Mouse (Mus musculus) embryonic facial prominence, embryonic 14.5 days (tissue): ENCODE measurements around the gene Hira. TPM values are rescaled to one million over a fixed set of nuclear protein-coding genes. Genes with fewer than 3 reads are reported as not detected.
A peak's percentile ranks its signal among the peaks of the same experiment; 100 is the strongest.

Experiments
- ATAC-seq: fragments of 200-750 bp; cut with Nextera tagmentation; 2 replicates; pipeline ENCODE4 v1.8.0; 2017; ENCODE audit warnings: low read depth, moderate number of reproducible peaks, moderate TSS enrichment
- DNase-seq: peaks from one replicate; pipeline ENCODE4 v3.0.0-alpha.2; 2015; ENCODE audit warnings: low spot score
- H3K27ac ChIP-seq: fragments of 300-500 bp; sonication (generic); replicated peaks from 2 replicates; pipeline ENCODE4 v1.5.1; 2014; ENCODE audit warnings: low read depth, mild to moderate bottlenecking, low read length, moderate library complexity
- H3K27me3 ChIP-seq: fragments of 300-500 bp; sonication (generic); replicated peaks from 2 replicates; pipeline ENCODE4 v1.6.1; 2014; ENCODE audit warnings: low read length; ENCODE audit not compliant: control insufficient read depth, insufficient read depth
- H3K36me3 ChIP-seq: fragments of 300-500 bp; sonication (generic); 2 replicates; pipeline ENCODE4 v1.6.1; 2014; ENCODE audit warnings: low read length, mixed read lengths; ENCODE audit not compliant: control insufficient read depth, insufficient read depth
- H3K4me1 ChIP-seq: fragments of 300-500 bp; sonication (generic); 2 replicates; pipeline ENCODE4 v1.6.1; 2014; ENCODE audit warnings: antibody characterized with exemption, low read length; ENCODE audit not compliant: control insufficient read depth, insufficient read depth
- H3K4me2 ChIP-seq: fragments of 300-500 bp; sonication (generic); 2 replicates; pipeline ENCODE4 v1.6.1; 2014; ENCODE audit warnings: low read depth, mild to moderate bottlenecking, low read length, moderate library complexity, mixed read lengths
- H3K4me3 ChIP-seq: fragments of 300-500 bp; sonication (generic); 2 replicates; pipeline ENCODE4 v1.5.1; 2014; ENCODE audit warnings: low read depth, mild to moderate bottlenecking, low read length
- H3K9ac ChIP-seq: fragments of 300-500 bp; sonication (generic); 2 replicates; pipeline ENCODE4 v1.6.1; 2014; ENCODE audit warnings: low read depth, mild to moderate bottlenecking, low read length, moderate library complexity, mixed read lengths
- H3K9me3 ChIP-seq: fragments of 300-500 bp; sonication (generic); 2 replicates; pipeline ENCODE4 v1.6.1; 2016; ENCODE audit warnings: low read length; ENCODE audit not compliant: control insufficient read depth
- WGBS: fragments of 180-500 bp; shearing (Covaris S2); extraction: QIAGEN DNeasy Blood & Tissue Kit; methylation state at CpG from one replicate; pipeline ENCODE4 v1.1.7; 2014; 5-methylcytosine and 5-hydroxymethylcytosine counted together
- polyA plus RNA-seq: library from polyadenylated mRNA; unstranded; fragments of >200 nt; fragmentation: Nextera tagmentation; extraction: Ambion mirVana; gene quantifications from 2 replicates; pipeline ENCODE4 v1.2.1, GENCODE M21; 2014

Gene Hira
- polyA plus RNA-seq = 10.8 and 14.7 TPM in 2 replicates

GRCm38 (mm10) chr16:18876442-18877308 is at the start of gene Hira, which contains the start of gene Mrpl40:
Gene Hira, plus strand, starts transcription at chr16:18877037.
Gene Mrpl40, minus strand, starts transcription at chr16:18876862.
- Histone ChIP-seq H3K4me1 (0 out of 2 replicates have a peak, but pooled peaks cover 4% of the 10 kb centered on the region), H3K27me3 (no peaks in the 10 kb centered on the region), H3K4me3 (peak within 1 kb of the TSS; percentile 89), H3K4me2 (peak within 1 kb of the TSS; percentile 84), H3K27ac (peak within 1 kb of the TSS; percentile 94), H3K9ac (peak within 1 kb of the TSS; percentile 87), H3K36me3 (peaks cover 38% of the 10 kb centered on the region), H3K9me3 (no peaks in the 10 kb centered on the region)
- DNase-seq (peak; percentile 95), ATAC-seq (peak; percentile 94)
- under 1% methylated on average over 42 of the region's 93 CpGs for WGBS

GRCm38 (mm10) chr16:18828630-18829029 is 48.2 kb upstream of the Hira start:
- ATAC-seq = no peak
- over 99% methylated on average over 3 of the region's 3 CpGs for WGBS

GRCm38 (mm10) chr16:18829102-18829501 is 47.7 kb upstream of the Hira start:
- Histone ChIP-seq H3K27me3 (no peaks in the 10 kb centered on the region), H3K36me3 (peaks cover 98% of the 10 kb centered on the region), H3K4me3 (no peak overlapping the region), H3K27ac (no peak overlapping the region), H3K9me3 (no peaks in the 10 kb centered on the region), H3K4me2 (no peak overlapping the region), H3K9ac (no peak overlapping the region), H3K4me1 (no peaks in the 10 kb centered on the region)
- no peak for DNase-seq
- ATAC-seq = no peak
- 89% methylated on average over 6 of the region's 6 CpGs for WGBS

More at GRCm38 (mm10) chr16:18828630-18829029, 48.2 kb upstream of the Hira start:
- Histone ChIP-seq H3K4me2 (no peak overlapping the region), H3K9me3 (no peaks in the 10 kb centered on the region), H3K36me3 (peaks cover 96% of the 10 kb centered on the region), H3K27me3 (no peaks in the 10 kb centered on the region), H3K4me3 (no peak overlapping the region), H3K9ac (no peak overlapping the region), H3K4me1 (no peaks in the 10 kb centered on the region), H3K27ac (no peak overlapping the region)
- DNase-seq = no peak

GRCm38 (mm10) chr16:18833486-18833885 is 43.4 kb upstream of the Hira start:
- no peak overlapping the region for H3K27ac ChIP-seq

GRCm38 (mm10) chr16:18836073-18836467 is 40.8 kb upstream of the Hira start:
- ATAC-seq (peak; percentile 30), DNase-seq (no peak)
- H3K36me3 ChIP-seq = peaks cover 53% of the 10 kb centered on the region
- H3K27ac ChIP-seq = no peak overlapping the region
- H3K4me2 ChIP-seq = peak overlapping the region; percentile 75
- H3K4me3 ChIP-seq = peak overlapping the region; percentile 85
- H3K9ac ChIP-seq = peak overlapping the region; percentile 92
- peaks cover 5% of the 10 kb centered on the region; the same call in 1 of the 2 replicates for H3K4me1 ChIP-seq
- WGBS = 25% methylated on average over 3 of the region's 3 CpGs
- H3K27me3 ChIP-seq = no peaks in the 10 kb centered on the region
- H3K9me3 ChIP-seq = no peaks in the 10 kb centered on the region

More at GRCm38 (mm10) chr16:18833486-18833885, 43.4 kb upstream of the Hira start:
- Histone ChIP-seq H3K9me3 (no peaks in the 10 kb centered on the region), H3K9ac (no peak overlapping the region), H3K4me3 (no peak overlapping the region), H3K4me2 (no peak overlapping the region), H3K4me1 (peaks cover 5% of the 10 kb centered on the region; the same call in 1 of the 2 replicates), H3K27me3 (no peaks in the 10 kb centered on the region), H3K36me3 (peaks cover 70% of the 10 kb centered on the region)
- ATAC-seq (no peak), DNase-seq (no peak)
- WGBS = 72% methylated on average over 2 of the region's 2 CpGs

- H3K4me2 ChIP-seq = peak within 1 kb of the TSS; percentile 75
- H3K27me3 ChIP-seq = no peaks in the 10 kb centered on the region
- H3K9me3 ChIP-seq = no peaks in the 10 kb centered on the region
- WGBS = under 1% methylated on average over 28 of the region's 46 CpGs
- H3K4me3 ChIP-seq = peak within 1 kb of the TSS; percentile 85
- peak within 1 kb of the TSS; percentile 92 for H3K9ac ChIP-seq
- peak within 1 kb of the TSS; percentile 55; the same call in 1 of the 2 replicates for H3K27ac ChIP-seq
- H3K4me1 ChIP-seq = peaks cover 5% of the 10 kb centered on the region; the same call in 1 of the 2 replicates
- peak; percentile 96 for DNase-seq
- H3K36me3 ChIP-seq = peaks cover 47% of the 10 kb centered on the region
- ATAC-seq = peak; percentile 99
Measured at GRCm38 (mm10) chr16:18836468-18837208, 40.2 kb upstream of the Hira start, which contains the start of the genes 2510002D24Rik and Gm28539. Gene 2510002D24Rik, plus strand, starts transcription at chr16:18836578. Gene Gm28539, plus strand, starts transcription at chr16:18836584.

- H3K27ac ChIP-seq = no peak overlapping the region
- no peak overlapping the region for H3K4me3 ChIP-seq
- no peaks in the 10 kb centered on the region for H3K27me3 ChIP-seq
- H3K9me3 ChIP-seq = no peaks in the 10 kb centered on the region
- no peak overlapping the region for H3K4me2 ChIP-seq
- WGBS = 96% methylated on average over 4 of the region's 4 CpGs
- no peak for DNase-seq
- peaks cover 5% of the 10 kb centered on the region; the same call in 1 of the 2 replicates for H3K4me1 ChIP-seq
- ATAC-seq = no peak
- no peak overlapping the region for H3K9ac ChIP-seq
- H3K36me3 ChIP-seq = peaks cover 30% of the 10 kb centered on the region
Measured at GRCm38 (mm10) chr16:18838346-18838745, 38.5 kb upstream of the Hira start.

GRCm38 (mm10) chr16:18846301-18846820 is 30.5 kb upstream of the Hira start:
- Histone ChIP-seq H3K9ac (no peak overlapping the region), H3K27me3 (no peaks in the 10 kb centered on the region), H3K9me3 (no peaks in the 10 kb centered on the region), H3K36me3 (no peaks in the 10 kb centered on the region), H3K4me3 (no peak overlapping the region), H3K27ac (no peak overlapping the region), H3K4me1 (no peaks in the 10 kb centered on the region), H3K4me2 (no peak overlapping the region)
- 86% methylated on average over 15 of the region's 15 CpGs for WGBS
- no peak for ATAC-seq
- no peak for DNase-seq
